Mouse (Mus musculus): ENCODE results near the gene Sf3a1.

Gene Sf3a1

GRCm38 (mm10) chr11:4134986-4135935 is 24.9 kb upstream of the Sf3a1 start, which contains the start of gene Rnf215:
Gene Rnf215 (plus strand): TSS chr11:4135202.
- DNase-seq (ENCODE audit: low spot score), result peak; percentile 94

DNA sequence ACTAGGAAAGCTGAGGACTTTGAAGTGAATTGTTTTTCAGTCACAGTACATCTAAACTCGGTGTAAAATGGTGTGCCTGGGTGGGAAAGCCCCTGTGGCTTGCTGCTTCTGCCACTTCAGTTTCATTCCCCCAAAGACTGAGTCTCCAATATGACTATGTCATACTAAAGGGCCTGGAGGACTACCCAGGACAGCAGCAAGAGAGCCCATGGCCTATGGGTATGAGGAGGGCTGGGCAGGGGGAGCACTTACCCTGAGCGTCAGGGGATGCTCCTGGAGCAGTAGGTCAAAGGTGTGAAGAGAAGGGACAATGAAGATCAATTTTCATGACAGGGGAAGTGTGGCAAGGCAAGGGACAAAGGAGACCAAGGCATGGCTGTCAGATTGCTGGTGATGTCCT is 21.2 kb upstream of the Sf3a1 start:
- DNase-seq (ENCODE audit: low spot score), result no peak

DNA sequence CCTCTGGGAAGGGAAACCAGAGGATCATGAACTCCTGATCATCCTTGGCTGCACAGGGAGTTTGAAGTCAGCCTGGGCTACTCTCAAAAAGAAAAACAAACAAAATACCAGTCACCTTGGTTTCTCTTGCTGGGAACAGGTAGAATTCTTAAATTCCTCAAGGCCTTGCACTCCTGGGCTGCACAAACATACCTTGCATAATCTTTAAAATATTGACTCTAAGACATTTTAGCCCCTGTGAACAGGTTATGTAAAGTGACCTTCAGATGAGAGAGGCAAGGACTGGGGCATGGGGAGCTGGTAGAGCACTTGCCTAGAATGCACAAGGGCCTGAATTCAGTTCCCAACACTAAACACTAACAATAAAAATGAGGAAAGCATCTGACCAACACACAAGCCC is 18.6 kb upstream of the Sf3a1 start:
- no peak for DNase-seq (ENCODE audit: low spot score)

DNA sequence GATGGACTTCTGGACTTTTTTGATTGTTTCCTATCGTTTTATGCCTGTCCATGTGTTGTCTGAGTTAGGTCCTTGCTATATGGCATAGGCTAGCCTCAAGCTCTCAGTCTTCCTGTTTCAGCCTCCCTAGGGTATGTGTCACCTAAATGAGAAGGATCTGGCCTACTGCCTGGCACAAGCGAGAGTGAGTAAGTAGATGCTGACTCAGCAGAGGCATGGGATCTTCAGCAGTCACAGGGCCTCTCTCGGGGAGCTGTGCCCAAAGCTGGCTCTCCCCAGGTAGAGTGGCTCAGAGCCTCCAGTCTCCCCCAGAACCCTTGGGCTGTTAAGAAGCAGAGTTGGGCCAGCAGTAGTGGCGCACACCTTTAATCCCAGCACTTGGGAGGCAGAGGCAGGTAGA is 17.8 kb upstream of the Sf3a1 start:
- no peak for DNase-seq (ENCODE audit: low spot score)

DNA sequence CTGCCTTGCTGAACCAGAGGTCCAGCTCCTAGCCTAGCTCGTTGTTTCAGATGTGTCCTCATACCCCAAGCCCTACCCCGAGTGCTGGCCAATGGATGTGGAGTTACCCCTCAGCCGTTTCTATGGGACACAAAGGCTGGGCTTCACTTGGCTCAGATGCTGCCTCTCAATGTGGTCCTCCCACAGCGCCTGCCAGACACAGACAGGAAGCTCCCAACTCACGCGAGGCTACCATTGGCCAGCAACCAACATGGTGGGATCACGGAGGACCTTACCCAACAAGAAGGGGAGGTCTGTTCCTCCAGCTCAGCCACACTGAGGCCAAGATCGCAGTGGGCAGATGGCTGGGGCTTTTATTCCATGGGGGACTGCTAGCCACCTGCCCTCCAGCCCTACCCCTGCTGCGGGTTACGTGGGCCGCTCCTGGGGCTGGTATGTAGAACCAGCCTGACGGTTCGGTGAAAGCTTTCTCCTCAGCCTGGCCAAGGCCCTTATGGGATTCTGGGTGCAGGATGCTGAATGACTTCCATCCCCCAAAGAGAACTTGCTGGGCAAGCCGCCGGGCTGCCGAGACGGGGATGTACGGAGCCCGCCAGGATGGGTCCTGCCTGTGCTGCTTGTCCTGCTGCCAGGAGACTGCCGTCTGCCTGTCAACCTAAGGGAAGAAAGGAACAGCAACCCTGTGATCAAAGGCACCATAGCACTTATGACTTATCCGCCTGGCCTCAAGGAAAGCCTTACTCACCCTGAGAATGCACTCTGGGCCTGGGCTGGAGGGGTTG is 16.7 kb upstream of the Sf3a1 start:
- DNase-seq (ENCODE audit: low spot score), result no peak

DNA sequence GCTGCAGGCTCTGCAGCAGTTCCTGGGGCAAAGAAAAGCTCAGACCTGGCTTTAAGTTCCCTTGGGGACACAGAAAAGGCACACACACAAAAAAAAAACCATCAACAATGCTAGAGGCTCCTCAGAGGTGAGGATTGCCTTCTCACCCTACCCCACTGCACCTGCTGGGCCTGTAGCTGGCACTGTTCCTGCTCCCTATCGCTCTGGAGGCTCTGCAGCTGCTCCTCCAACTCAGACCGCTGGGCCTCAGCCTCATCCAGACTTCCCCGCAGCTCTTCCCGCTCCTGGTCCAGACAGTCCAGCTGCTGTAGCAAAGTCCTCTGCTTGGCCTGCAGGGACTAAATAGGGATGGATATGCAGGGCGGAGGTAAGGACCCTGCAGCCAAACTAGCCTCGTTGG is 13.8 kb upstream of the Sf3a1 start:
- DNase-seq (ENCODE audit: low spot score), result no peak

GRCm38 (mm10) chr11:4147098-4147497 is 13.1 kb upstream of the Sf3a1 start:
- DNase-seq (ENCODE audit: low spot score), result no peak

DNA sequence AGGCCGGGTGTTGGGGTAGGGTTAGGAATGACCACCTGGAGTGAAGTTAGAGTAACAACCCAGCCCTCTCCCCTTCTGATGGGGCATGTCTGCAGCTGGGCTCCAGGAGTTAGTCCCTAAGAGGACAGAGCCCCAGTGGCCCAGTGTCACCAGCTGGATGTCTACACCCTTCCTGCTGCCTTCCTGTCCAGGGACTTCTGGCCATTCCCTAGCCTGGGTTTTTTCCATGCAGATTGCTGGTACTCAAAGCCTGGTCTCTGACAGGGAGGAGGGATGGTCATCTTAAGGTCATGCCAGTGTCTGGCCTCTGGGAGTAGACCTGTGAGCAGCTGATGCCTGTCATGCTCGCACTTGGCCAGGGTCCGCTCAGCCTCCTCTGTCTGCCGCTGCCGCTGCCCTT is 12.0 kb upstream of the Sf3a1 start:
- no peak for DNase-seq (ENCODE audit: low spot score)

- no peak for DNase-seq (ENCODE audit: low spot score)
Measured at GRCm38 (mm10) chr11:4148536-4149156, 11.5 kb upstream of the Sf3a1 start.

GRCm38 (mm10) chr11:4149886-4150285 is 10.3 kb upstream of the Sf3a1 start:
- DNase-seq (ENCODE audit: low spot score), result no peak

DNA sequence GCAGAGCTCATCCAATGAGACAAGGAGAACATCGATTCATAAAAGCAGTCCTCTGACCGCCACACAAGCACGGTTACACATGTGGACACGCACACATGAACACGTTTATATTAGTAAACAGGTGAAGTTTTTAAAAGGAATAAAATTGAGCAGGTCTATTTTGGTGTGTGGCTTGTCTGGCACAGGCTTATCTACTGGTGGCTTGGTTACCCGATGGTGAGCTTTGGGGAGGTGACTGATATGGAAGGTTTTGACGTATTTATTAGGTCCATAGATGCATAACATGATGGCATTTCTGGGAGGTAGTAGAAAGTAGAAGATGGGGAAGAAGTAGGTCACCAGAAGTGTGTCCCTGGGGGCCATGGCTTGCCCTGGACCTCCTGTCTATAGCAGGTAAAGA is 6.5 kb upstream of the Sf3a1 start:
- no peak for DNase-seq (ENCODE audit: low spot score)

- DNase-seq (ENCODE audit: low spot score), result no peak
Measured at GRCm38 (mm10) chr11:4155641-4156040, 4.5 kb upstream of the Sf3a1 start.

- DNase-seq (ENCODE audit: low spot score), result no peak
Measured at GRCm38 (mm10) chr11:4158676-4159075, 1.5 kb upstream of the Sf3a1 start.

- DNase-seq (ENCODE audit: low spot score), result no peak
Measured at GRCm38 (mm10) chr11:4160758-4161480, 769 bp downstream of the Sf3a1 start.

DNA sequence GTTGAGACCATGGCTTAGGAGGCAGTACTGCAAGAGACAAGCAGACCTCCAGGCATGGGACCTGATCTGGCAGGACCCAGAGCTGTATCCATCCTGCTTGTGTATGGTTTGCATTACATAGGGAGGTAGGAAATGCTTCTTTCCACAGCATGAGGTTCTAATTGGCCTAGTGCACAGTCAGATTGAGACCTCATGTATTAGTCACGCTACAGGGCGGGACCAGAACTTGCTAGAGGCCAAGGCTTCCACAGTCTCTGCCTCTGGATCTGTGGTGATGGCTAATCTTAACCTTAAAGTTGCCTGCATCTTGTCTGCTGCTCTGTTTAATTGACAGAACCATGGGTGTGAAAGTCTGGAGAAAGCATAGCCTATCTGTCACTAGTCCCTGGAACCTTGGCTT is 4.6 kb downstream of the Sf3a1 start:
- no peak for DNase-seq (ENCODE audit: low spot score)

DNA sequence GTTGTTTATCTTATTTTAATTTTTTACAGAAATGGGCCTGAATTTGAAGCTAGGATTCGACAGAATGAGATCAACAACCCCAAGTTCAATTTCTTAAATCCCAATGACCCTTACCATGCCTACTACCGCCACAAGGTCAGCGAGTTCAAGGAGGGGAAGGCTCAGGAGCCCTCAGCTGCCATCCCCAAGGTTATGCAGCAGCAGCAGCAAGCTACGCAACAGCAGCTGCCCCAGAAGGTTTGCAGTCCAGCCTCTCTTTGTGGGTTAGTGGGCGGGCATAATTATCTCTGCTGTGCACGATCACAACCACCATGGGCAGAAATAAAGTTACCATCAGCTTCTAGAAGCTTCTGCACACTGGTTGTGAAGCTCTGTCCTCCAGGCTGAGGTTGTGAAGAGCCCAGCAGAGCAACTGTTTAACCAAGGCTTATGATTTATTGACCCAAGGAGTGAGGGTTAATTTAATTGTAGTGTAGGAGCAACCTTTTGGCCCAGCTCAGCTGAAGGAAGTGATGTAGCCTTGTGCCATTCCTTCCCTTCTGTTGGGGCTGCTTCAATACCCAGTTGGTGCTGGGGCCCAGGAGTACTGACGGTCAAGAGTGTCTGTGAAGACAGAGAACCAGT is 6.4 kb downstream of the Sf3a1 start:
- DNase-seq (ENCODE audit: low spot score), result no peak

- no peak for DNase-seq (ENCODE audit: low spot score)
Measured at GRCm38 (mm10) chr11:4174586-4174985, 14.4 kb downstream of the Sf3a1 start.

DNA sequence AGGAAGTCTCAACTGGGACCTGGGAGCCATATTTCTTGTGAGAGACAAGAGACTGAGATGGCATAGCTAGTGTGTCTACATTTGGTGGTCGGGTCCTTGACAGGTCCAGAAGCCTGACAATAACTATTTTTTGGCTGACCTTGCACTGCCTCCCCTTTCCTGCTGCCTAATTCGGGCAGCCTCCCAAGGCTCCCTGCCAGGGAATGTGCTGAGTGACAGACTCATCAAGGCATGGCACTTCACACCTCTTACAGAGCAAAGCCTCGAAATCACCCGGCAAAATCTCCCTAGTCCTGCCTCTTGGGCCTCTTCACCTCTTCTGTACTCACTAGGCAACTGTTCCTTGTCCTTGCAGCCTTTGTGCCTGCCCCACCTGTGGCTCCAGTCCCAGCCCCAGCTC is 17.6 kb downstream of the Sf3a1 start:
- DNase-seq (ENCODE audit: low spot score), result no peak

DNA sequence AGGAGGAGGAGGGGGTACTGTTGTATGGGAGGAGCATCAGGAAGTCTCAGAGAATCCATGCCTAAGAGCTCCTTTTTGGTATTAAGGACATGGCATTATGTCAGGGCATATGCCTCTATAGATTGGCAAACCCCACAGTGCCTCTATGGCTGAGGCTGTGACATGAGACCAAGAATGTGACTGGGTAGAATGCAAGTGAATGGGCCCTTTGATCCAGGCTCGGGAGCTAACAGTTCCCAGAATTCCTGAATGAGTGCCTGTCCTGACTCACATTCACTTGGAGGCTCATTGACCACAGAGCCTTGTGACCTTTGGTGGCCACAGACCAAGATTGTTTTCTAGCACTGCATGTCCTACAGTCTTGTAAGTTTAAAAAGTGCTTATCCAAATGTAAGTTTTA is 21.9 kb downstream of the Sf3a1 start:
- DNase-seq (ENCODE audit: low spot score), result no peak

GRCm38 (mm10) chr11:4183511-4183910 is 23.4 kb downstream of the Sf3a1 start:
- DNase-seq (ENCODE audit: low spot score), result no peak

GRCm38 (mm10) chr11:4184251-4184952 is 24.3 kb downstream of the Sf3a1 start:
- no peak for DNase-seq (ENCODE audit: low spot score)

All from embryo, embryonic 10.5 days (tissue).